ENCODE assay signal across 18 mouse cellular contexts in genomic region chr10:117026176-117026575, GRCm38 (mm10). TPM values are rescaled to one million over a fixed set of nuclear protein-coding genes. Genes with fewer than 3 reads are reported as not detected.
"Had no signal": no experiment of that assay in that cellular context is flagged by ENCODE, and none has a peak within 500 bp of the region (broad histone marks: within the 10 kb centered on the region; RNA-seq: fewer than 3 reads in every experiment).

No protein-coding gene starts in this region.

- H3K4me1 ChIP-seq: liver, embryonic 15.5 days had no signal

- DNase-seq: layer of hippocampus, adult 9-11 months; liver; lung, embryonic 14.5 days; lung, postnatal 10 days; lung, postnatal 4 days; midbrain, embryonic 14.5 days; retina, postnatal 1 day; right cerebral cortex, postnatal 4 days; thymus, postnatal 4 days had no signal

- H3K4me3 ChIP-seq: limb, embryonic 12.5 days; liver, embryonic 15.5 days; neural tube, embryonic 13.5 days had no signal

RNA-seq across cellular contexts. Expression of gene Lrrc10, which starts 19.0 kb away (rescaled TPM):
- total RNA-seq: layer of hippocampus, adult 18-20 months; left cerebral cortex, postnatal 36 days had no signal
- polyA plus RNA-seq: kidney, postnatal 0 days; liver, embryonic 15.5 days; midbrain, embryonic 14.5 days; neural tube, embryonic 13.5 days; spleen, adult 2 months; stomach, embryonic 16.5 days; thymus, postnatal 0 days had no signal

RNA-seq across cellular contexts. Expression of gene Best3, which starts 40.1 kb away (rescaled TPM):
- polyA plus RNA-seq: neural tube, embryonic 13.5 days; thymus, postnatal 0 days had no signal

RNA-seq across cellular contexts. Expression of gene Gm10271, which starts 53.8 kb away (rescaled TPM):
- total RNA-seq: layer of hippocampus, adult 18-20 months; left cerebral cortex, postnatal 36 days had no signal
- polyA plus RNA-seq: kidney, postnatal 0 days; limb, embryonic 12.5 days; liver, embryonic 15.5 days; lung, embryonic 14.5 days; midbrain, embryonic 14.5 days; neural tube, embryonic 13.5 days; spleen, adult 2 months; stomach, embryonic 16.5 days; thymus, postnatal 0 days had no signal
